Mouse (Mus musculus) kidney, postnatal 0 days (tissue): ENCODE measurements at regions not wholly inside any gene's neighbourhood (a gene's known extent, or its start where the extent isn't known, plus 50 kb on each side); places are given as distances from the start of the nearest gene placed in this dataset.

ENCODE experiments used
- ATAC-seq: fragments of 200-750 bp; cut with Nextera tagmentation; replicated peaks from 2 replicates; pipeline ENCODE4 v1.8.0; 2017; ENCODE audit warnings: low read depth, moderate number of reproducible peaks, moderate TSS enrichment, moderate library complexity; ENCODE audit not compliant: low FRiP score
- DNase-seq: peaks from one replicate; pipeline ENCODE4 v3.0.0-alpha.2; 2016; ENCODE audit warnings: low spot score
- H3K27ac ChIP-seq: fragments of 300-500 bp; sonication (generic); 2 replicates; pipeline ENCODE4 v1.5.1; 2014; ENCODE audit warnings: mild to moderate bottlenecking
- H3K27me3 ChIP-seq: fragments of 300-500 bp; sonication (generic); 2 replicates; pipeline ENCODE4 v1.6.1; 2014; ENCODE audit warnings: low read length, mixed read lengths; ENCODE audit not compliant: insufficient read depth
- H3K36me3 ChIP-seq: fragments of 300-500 bp; sonication (generic); 2 replicates; pipeline ENCODE4 v1.6.1; 2014; ENCODE audit warnings: low read length, mixed read lengths; ENCODE audit not compliant: insufficient read depth
- H3K4me1 ChIP-seq: fragments of 300-500 bp; sonication (generic); replicated peaks from 2 replicates; pipeline ENCODE4 v1.6.1; 2014; ENCODE audit warnings: antibody characterized with exemption, low read length, mixed read lengths; ENCODE audit not compliant: insufficient read depth
- H3K4me2 ChIP-seq: fragments of 300-500 bp; sonication (generic); 2 replicates; pipeline ENCODE4 v1.6.1; 2014; ENCODE audit warnings: mild to moderate bottlenecking, low read length, moderate library complexity, mixed read lengths
- H3K4me3 ChIP-seq: fragments of 300-500 bp; sonication (generic); replicated peaks from 2 replicates; pipeline ENCODE4 v1.5.1; 2014; ENCODE audit warnings: low read depth, low read length
- H3K9ac ChIP-seq: fragments of 300-500 bp; sonication (generic); 2 replicates; pipeline ENCODE4 v1.6.1; 2014; ENCODE audit warnings: low read depth, low read length
- H3K9me3 ChIP-seq: fragments of 300-500 bp; sonication (generic); replicated peaks from 2 replicates; pipeline ENCODE4 v1.6.1; 2016; ENCODE audit warnings: low read length, inconsistent platforms, mixed read lengths
- CTCF ChIP-seq: IDR thresholded peaks from 2 replicates; pipeline ENCODE4 v1.5.1; 2016; ENCODE audit warnings: antibody characterized with exemption, low read depth, mild to moderate bottlenecking, moderate library complexity
- WGBS: fragments of 180-500 bp; shearing (Covaris S2); extraction: QIAGEN DNeasy Blood & Tissue Kit; methylation state at CpG from one replicate; pipeline ENCODE4 v1.1.7; 2014; 5-methylcytosine and 5-hydroxymethylcytosine counted together

DNA sequence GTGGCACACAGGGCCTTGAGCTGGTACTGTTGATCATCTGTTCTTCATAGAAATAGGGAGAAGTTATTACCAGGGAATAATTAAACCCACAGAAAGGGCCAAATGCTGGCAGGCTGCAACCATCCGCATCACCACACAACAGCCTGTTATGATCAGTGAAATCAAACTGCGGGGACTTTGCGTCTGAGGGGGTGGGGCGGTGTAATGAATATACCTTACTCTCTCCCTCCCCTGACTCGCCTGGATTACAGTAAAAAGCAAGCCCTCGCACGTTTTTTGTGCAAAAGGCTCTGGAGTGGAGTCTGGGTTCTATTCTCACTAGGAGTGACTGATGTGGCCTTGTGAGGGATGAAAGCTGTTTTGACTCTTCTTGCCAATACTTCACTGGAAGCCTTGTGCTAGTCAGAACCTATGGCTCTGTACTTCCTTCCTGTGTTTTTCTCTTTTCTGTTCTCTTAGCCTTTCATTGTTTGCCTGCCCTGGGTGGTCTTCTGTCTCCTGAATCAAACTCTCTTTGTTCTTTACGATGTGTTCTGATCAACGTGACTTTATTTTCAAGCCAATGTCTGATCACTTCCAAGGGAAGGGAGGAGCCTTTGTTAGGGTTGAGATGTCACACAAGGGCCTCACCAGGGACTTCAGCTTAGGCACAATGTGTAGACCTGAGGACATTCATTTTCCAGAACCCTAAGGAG, 172.4 kb downstream of the Dact1 start:
- Histone ChIP-seq H3K27ac (no peak overlapping the region), H3K4me2 (no peak overlapping the region), H3K27me3 (no peaks in the 10 kb centered on the region), H3K4me1 (no peaks in the 10 kb centered on the region; the same call in 1 of the 2 replicates), H3K36me3 (no peaks in the 10 kb centered on the region), H3K9ac (no peak overlapping the region), H3K9me3 (no peaks in the 10 kb centered on the region), H3K4me3 (no peak overlapping the region)
- ATAC-seq (no peak; the same call in 1 of the 2 replicates), DNase-seq (peak; percentile 79)
- 32% methylated on average over 9 of the region's 9 CpGs for WGBS
- TF ChIP-seq CTCF = no peak

- Histone ChIP-seq H3K27me3 (no peaks in the 10 kb centered on the region), H3K9ac (no peak overlapping the region), H3K4me3 (no peak overlapping the region), H3K36me3 (no peaks in the 10 kb centered on the region), H3K9me3 (no peaks in the 10 kb centered on the region), H3K27ac (no peak overlapping the region), H3K4me1 (no peaks in the 10 kb centered on the region; the same call in 1 of the 2 replicates), H3K4me2 (no peak overlapping the region)
- DNase-seq = peak; percentile 71
- no peak for TF ChIP-seq CTCF
- ATAC-seq = no peak
- WGBS = 39% methylated on average over 2 of the region's 2 CpGs
Measured at GRCm38 (mm10) chr12:71482619-71483018, 172.9 kb downstream of the Dact1 start.

DNA sequence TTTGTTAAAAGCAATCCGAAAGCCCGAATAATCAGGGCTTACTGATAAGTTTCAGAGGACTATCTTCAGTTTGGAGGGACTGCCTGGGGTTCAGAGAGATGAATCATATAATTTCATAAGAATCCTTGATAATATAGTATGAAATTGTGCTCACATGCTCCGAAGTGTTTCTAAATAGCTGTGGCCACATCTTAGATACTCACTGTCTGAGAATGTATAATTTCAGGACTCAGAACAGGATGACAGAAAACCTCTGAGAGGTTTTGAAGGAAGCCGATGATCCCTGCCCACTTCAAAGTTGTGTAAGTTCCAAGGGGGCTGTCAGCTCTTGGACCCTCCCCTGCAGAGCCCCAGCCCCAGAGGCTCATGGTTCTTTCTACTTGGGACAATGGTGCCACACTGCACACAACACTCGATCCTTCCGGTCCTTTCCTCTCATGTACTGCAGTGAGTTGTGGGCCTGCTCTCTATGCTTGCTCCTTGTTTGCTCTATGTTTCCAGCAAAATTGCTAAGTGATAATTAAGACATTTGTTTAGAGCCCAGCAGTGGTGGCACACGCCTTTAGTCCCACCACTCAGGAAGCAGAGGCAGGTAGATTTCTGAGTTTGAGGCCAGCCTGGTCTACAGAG, 174.0 kb downstream of the Dact1 start:
- no peak overlapping the region for H3K4me3 ChIP-seq
- ATAC-seq (no peak), DNase-seq (no peak)
- no peak for TF ChIP-seq CTCF
- no peak overlapping the region for H3K27ac ChIP-seq
- no peak overlapping the region for H3K9ac ChIP-seq
- H3K27me3 ChIP-seq = no peaks in the 10 kb centered on the region
- no peaks in the 10 kb centered on the region for H3K36me3 ChIP-seq
- WGBS = 87% methylated on average over 7 of the region's 7 CpGs
- no peaks in the 10 kb centered on the region for H3K9me3 ChIP-seq
- H3K4me2 ChIP-seq = no peak overlapping the region
- no peaks in the 10 kb centered on the region; the same call in 1 of the 2 replicates for H3K4me1 ChIP-seq

GRCm38 (mm10) chr12:71484286-71484685, 174.6 kb downstream of the Dact1 start:
- Histone ChIP-seq H3K27ac (no peak overlapping the region), H3K9me3 (no peaks in the 10 kb centered on the region), H3K9ac (no peak overlapping the region), H3K4me3 (no peak overlapping the region), H3K27me3 (no peaks in the 10 kb centered on the region), H3K4me1 (no peaks in the 10 kb centered on the region; the same call in 1 of the 2 replicates), H3K36me3 (no peaks in the 10 kb centered on the region), H3K4me2 (no peak overlapping the region)
- ATAC-seq (no peak), DNase-seq (no peak)
- 97% methylated on average over 5 of the region's 5 CpGs for WGBS
- TF ChIP-seq CTCF = no peak

- Histone ChIP-seq H3K4me2 (no peak overlapping the region), H3K4me1 (no peaks in the 10 kb centered on the region; the same call in 1 of the 2 replicates), H3K9ac (no peak overlapping the region), H3K4me3 (no peak overlapping the region), H3K36me3 (no peaks in the 10 kb centered on the region), H3K9me3 (no peaks in the 10 kb centered on the region), H3K27ac (no peak overlapping the region), H3K27me3 (no peaks in the 10 kb centered on the region)
- no peak for ATAC-seq
- no peak for TF ChIP-seq CTCF
- DNase-seq = no peak
- 84% methylated on average over 12 of the region's 12 CpGs for WGBS
Measured at GRCm38 (mm10) chr12:71486078-71486477, 176.4 kb downstream of the Dact1 start.

- Histone ChIP-seq H3K9me3 (no peaks in the 10 kb centered on the region), H3K27me3 (no peaks in the 10 kb centered on the region), H3K27ac (no peak overlapping the region), H3K4me2 (no peak overlapping the region), H3K4me3 (no peak overlapping the region), H3K4me1 (no peaks in the 10 kb centered on the region; the same call in 1 of the 2 replicates), H3K9ac (no peak overlapping the region), H3K36me3 (no peaks in the 10 kb centered on the region)
- ATAC-seq (no peak), DNase-seq (no peak)
- WGBS = 67% methylated on average over 6 of the region's 6 CpGs
- no peak for TF ChIP-seq CTCF
Measured at GRCm38 (mm10) chr12:71487591-71488435, 178.1 kb downstream of the Dact1 start.
